Mouse (Mus musculus) CD4-positive, CD25-positive, alpha-beta regulatory T cell, adult 2 months (primary cell): Measurements from ENCODE around the gene Pramef12.
"Not testable (repeated sequence)": the region's sequence is repeated elsewhere in the genome, so short reads cannot be mapped to it uniquely, and the experiment has no call there.

Source experiments
- DNase-seq: peaks from one replicate; pipeline ENCODE4 v3.0.0-alpha.2; 2012; ENCODE audit warnings: low read depth, low spot score

Gene Pramef12

DNA sequence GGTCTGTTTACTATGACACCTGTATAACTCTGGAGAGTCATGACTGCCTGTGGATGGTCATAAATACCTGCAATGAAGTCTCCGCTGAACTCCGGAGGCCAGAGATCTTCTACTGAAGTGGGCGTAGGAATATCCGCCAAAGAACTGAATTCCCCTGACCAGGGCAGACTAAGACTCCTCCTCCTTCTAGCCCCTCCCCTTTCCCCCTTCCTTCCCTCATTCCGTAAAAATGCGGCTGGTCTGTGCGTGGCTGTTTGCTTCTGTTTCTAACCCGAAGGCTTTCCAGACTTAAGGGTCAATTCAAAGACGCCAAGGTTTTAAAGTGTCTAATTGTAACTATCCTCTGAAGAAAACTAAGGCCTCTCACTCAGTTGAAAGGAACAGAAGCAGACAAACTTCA is at the start of gene Pramef12:
Gene Pramef12 (minus strand): TSS at position 175 of the 400 bp plus-strand sequence.
- no peak for DNase-seq

DNA sequence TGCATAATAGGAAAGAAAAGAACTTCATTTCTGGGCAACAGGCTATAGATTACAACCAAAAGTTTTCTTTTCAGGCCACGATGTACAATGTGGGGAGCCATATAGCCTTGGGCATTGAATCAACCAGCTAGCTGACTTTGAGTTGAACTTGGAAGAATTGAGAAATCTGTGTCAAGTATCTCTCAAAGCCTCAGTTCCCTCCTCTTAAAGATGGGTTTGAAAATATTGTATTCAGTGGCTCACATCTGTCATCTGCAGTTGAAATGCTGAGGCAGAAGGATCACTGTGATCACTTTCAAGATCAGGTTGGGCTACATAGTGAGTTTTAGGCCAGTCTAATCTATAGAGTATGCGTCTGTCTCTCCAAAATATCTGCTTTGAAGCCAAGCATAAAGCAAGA is 45.0 kb upstream of the Pramef12 start, which contains the start of gene Gm9944:
Gene Gm9944 (minus strand): TSS at position 101 of the 400 bp plus-strand sequence.
- no peak for DNase-seq

DNA sequence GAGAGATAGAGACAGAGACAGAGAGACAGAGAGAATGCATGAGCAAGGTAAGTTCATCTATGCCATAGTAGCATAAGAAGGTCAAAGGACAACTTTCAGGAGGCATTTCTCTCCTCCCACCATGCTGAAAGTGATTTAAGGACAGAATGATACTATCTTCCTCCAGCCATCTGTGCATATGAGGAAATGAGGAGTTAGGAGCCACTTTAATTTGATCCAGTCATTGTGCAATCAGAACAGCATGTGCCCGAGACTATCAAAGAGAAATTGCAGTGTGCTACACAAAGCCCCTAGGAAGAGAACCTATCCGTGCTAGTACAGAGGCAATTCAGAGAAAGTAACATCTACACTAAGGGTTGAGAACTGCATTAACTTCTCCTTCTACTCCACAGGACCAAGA is 40.3 kb upstream of the Pramef12 start:
- DNase-seq = no peak

DNA sequence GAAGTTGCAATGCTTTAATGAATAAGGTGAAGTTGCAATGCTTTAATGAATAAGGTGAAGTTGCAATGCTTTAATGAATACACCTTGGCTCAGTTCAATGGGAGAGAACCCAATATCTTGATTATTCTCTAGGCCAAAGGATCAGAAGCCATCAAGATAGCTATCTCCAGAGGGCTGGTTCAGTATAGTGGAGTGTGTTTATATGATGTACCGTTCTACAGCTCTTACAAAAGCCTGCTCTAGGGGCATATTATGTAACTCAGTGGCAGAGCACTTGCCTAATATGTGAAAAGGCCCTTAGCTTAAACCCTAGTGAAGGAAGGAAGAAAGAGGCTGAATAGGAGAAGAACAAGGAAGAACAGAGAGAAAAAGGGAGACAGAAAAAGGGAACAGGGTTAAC is 33.3 kb upstream of the Pramef12 start:
- no peak for DNase-seq

DNA sequence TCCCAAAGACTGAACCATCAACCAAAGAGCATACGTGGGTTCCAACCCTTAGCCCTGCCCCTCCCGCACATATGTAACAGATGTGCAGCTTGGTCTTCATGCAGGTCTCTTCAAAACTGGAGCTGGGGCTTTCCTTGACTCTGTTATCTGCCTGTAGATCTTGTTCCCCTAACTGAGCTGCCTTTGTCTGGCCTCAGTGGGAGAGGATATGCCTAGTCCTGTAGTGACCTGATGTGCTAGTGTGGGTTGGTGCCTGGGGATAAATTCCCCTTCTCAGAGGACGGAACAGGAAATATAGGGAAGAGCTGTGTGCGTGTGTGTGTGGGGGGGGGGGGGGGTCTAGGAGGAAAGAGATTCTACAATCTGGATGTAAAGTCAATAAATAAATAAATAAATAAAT is 32.8 kb upstream of the Pramef12 start:
- DNase-seq = no peak

DNA sequence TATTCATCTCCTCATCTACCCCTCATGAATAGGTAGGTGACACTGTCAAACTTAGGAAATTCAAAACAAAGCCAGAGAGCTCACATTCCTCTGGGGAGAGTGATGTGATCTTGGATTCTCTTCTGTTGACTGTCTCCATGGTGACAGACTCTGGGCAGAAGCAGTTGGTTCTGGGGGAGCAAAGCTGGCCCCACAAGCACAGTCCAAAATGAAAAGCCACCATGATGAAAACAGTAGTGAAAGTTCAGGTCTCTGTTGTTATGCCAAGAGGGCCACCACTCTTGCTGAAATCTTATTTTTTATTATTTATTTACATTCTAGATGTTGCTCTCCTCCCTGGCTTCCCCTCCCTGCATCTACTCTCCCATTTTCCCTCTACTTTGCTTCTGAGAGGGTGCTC is 30.4 kb upstream of the Pramef12 start, which contains the start of gene 1700012P22Rik:
Gene 1700012P22Rik (minus strand): TSS at position 101 of the 400 bp plus-strand sequence.
- no peak for DNase-seq

DNA sequence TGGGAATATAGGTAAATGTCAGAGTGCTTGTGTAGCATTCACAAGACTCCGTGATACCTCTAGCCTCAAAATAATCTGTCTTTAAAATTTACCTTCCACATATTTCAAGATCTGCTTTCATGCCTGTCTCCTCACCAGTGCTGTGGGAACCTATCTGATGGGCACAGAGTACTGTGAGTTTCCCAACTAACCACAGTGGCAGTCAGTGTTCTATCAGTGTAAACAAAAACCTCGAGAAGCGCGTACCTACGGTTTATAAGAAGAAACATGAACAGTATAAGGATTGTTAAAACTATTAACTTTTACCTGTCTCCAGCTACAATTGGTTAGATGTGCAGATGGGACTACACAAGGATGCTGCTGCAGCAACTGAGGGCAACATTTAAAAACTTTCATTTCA is 25.0 kb upstream of the Pramef12 start:
- DNase-seq = no peak

DNA sequence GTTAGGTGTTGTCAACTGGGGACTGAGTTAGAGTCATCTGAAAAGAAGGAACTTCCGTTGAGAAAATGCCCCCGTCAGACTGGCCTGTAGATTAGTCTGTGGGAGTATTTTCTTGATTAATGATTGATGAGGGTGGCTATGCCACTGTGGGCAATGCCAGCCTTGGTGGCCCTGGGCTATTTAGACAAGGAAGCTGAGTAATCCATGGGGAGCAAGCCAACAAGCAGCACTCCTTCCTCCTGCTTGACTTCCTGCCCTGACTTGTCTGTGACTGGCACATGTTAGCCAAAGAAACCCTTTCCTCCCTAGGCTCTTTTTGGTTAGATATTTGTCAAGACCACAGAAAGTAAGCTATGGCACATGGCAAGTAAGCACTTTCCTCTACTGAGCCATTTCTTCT is 22.5 kb upstream of the Pramef12 start:
- no peak for DNase-seq

DNA sequence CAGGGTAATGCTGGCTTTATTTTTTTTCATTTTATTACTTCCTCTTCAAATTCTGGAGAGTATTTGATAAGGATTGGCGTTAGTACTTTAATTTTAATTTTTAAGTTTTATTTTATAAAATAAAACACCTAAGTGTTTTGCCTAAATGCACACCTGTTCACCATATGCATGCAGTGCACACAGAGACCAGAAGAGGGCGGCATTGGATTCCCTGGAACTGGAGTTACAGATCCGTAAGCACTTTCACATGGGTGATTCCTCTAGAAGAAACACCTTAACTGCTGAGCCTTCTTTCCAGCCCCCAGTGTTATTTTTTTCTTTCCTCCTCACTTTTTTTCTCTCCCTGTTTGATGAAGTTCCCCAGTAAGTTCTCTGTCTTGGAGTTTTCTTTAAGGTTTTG is 20.6 kb upstream of the Pramef12 start:
- DNase-seq = no peak

DNA sequence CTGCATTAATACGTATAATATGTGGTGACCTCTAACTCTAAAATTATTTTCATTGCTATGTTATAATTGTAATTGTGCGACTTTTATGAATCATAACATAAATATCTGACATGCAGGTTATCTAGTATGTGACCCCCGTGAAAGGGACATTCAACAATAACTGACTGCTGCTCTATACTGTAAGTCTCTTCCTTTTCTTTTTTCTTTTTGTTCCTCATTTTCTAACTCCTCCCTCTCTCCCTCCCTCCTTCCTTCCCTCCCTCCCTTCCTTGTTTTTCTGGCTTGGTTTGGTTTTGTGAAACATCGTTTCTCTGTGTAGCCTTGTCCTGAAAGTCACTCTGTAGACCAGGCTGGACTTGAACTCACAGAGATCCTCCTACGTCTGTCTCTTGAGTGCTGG is 16.3 kb upstream of the Pramef12 start:
- no peak for DNase-seq

DNA sequence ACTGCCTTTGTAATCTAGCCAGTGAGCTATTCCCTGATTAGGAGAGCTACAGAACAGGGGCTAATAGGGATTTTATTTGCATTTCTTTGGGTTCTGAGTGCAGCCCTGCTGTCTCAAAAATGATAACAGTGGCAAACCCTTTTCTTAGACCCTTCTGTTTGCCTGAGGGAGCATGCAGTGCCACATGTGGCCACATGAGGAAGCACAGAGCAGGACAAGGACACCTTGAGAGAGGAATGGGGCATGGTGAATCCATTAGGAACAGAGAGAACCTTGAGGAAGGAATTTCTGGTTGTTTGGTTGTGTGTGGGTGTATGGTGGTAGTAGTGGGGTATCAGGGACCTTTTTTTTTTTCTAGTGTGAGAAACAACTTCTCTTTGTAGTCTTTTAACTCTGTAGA is 12.4 kb upstream of the Pramef12 start:
- DNase-seq = no peak

DNA sequence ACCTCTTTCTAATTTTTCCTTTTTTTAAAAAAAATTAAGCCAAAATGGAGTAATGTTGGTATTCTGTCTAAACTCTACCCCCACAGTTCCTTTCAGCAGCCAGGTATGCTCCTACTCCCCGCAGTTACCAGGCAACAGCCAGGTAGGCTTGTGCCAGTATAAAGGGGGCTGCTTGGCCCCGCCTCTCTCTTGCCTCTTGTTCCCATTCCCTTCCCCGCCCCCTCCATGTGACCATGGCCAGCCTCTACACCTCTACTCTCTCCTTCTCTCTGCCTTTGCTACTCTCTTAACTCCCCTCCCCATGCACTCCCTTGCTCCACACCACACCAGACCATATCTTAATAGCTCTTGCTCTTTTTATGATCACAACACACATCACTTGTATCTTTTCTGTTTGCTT is 2.0 kb downstream of the Pramef12 start:
- DNase-seq = no peak

DNA sequence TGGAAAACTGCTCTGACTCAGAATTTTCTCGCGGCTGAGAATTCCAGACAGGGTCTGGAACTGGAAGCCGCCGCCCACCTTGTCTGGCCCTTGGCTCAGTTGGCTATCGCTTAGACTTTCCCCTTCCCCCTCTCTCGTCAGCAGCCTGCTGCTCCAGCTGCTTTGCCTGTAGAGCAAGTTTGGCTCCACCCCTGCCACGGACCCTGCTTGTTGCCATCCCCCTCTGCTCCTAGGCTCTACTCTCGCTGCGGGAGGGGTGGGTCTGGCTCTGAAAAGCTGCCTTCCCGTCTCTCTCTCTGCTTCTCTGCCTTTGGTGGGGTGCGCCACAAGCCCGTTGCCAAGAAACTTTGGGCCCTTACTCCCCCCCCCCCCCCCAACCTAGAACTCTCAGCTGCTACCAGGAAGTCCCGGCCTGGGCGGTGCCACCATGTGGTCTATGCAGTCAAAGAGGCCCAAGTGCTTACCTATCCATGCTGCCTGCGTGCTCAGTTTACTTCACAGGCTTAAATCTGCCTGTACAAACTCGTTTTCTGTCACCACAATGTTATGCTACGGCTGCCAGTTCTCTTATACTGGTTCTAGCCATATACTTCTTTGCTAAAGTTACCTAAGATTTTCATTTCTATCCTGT is 3.7 kb downstream of the Pramef12 start:
- peak; percentile 26 for DNase-seq

DNA sequence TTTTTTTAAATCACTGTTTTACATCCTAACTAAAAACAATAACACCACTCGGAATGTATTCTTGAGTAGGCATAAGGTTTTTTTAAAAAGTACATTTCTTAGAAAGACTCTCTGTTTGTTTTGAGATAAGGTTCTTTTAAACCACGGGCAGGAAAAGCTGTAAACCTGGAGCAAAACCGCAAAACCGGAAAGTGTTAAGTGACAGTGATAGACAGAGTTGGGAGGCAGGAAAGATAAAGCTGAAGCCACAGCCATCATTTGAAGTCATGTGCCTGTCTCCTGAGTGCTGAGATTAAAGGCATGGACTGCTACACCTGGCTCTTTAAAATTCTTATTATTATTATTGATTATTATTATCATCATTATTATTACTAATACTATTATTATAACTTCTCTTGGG is 5.6 kb downstream of the Pramef12 start:
- no peak for DNase-seq

DNA sequence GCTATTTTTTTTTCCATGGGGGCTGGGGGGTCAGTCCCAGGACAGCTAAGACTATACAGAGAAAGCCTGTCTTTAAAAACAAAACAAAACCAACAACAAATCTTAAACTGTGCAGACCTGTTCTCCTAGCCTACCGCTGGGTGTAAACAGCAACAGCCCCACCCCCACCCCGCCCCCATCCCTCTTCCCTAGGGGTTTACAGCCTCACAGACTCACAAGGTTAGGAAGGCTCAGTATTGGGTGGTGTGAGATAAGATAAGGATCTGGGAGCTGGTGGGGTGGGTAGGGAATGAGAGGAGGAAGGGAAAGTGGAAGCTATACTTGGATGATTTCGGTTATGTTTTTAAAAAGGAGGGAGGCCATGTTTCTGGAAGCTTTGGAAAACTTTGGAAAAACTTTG is 11.9 kb downstream of the Pramef12 start:
- no peak for DNase-seq

DNA sequence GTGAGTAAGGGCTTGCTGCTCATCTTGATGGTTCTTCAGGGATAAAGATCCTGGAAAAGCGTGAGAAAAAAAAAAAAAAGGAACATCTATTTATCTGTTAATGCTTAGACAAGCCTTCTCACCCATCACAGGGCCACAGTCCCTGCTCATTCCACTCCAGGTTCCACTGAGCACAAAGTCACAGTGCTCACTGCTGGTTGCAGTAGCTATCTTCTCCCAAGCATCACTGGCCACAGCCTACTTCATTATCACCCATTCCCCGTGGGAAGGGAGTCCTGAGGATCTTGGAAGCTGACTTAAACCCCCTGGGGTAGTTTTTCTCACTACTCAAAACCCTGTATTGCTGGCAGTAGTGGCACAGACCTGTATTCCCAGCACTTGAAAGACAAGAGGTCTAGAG is 30.4 kb downstream of the Pramef12 start, which contains the start of gene Pramef20:
Gene Pramef20 (minus strand): TSS at position 23 of the 400 bp plus-strand sequence.
- DNase-seq = no peak

DNA sequence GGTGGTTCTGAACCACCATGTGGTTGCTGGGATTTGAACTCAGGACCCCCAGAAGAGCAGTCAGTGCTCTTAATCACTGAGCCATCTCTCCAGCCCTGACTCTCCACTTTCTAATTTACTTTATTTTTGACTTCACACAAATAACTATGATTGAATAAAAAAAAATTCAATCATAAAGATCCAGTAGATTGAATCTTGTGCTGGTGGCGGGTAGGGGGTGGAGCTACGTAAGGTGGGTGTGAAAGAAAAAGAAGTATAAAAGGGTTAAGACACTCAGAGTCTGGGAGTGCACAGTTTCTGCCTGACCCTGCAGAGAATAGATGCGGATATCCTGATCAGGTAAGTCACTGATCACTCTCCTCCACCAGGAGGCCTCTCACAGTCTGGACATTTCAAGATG is 50.6 kb downstream of the Pramef12 start, which contains the start of gene Gm13119:
Gene Gm13119 (plus strand): TSS at position 301 of the 400 bp plus-strand sequence.
- DNase-seq = not testable (repeated sequence)
